Mouse (Mus musculus): ENCODE results near the gene Ifi27.

- TF ChIP-seq POLR2A (IDR thresholded peaks at IDR 0.05; ENCODE audit: borderline replicate concordance, insufficient read depth, low read length) (no peak), CTCF (IDR thresholded peaks at IDR 0.05; ENCODE audit: borderline replicate concordance, insufficient read depth, low read depth, low read length) (no peak)
Observed at GRCm38 (mm10) chr12:103443524-103443923, 9.5 kb downstream of the Ifi27 start, which contains the start of gene Ifi27l2a.

Data from cerebellum, adult 2 months (tissue).